Mouse (Mus musculus): ENCODE results near the gene Ap3d1.

Ap3d1 gene

GRCm38 (mm10) chr10:80756967-80757366 lies 14.9 kb upstream of the Ap3d1 start:
- DNase-seq: no peak

GRCm38 (mm10) chr10:80756509-80756908 lies 14.4 kb upstream of the Ap3d1 start:
- no peak for DNase-seq

- no peak for DNase-seq
Observed at GRCm38 (mm10) chr10:80756099-80756498, 14.0 kb upstream of the Ap3d1 start.

GRCm38 (mm10) chr10:80755291-80756015 lies 13.4 kb upstream of the Ap3d1 start:
- DNase-seq: no peak

- DNase-seq: peak; percentile 100
Observed at GRCm38 (mm10) chr10:80754594-80755290, 12.7 kb upstream of the Ap3d1 start, which contains the start of gene Dot1l. Gene Dot1l (plus strand): TSS chr10:80755206.

- DNase-seq: peak; percentile 89
Observed at GRCm38 (mm10) chr10:80752079-80752625, 10.1 kb upstream of the Ap3d1 start.

GRCm38 (mm10) chr10:80751188-80751832 lies 9.2 kb upstream of the Ap3d1 start:
- peak; percentile 44 for DNase-seq

GRCm38 (mm10) chr10:80748609-80749008 lies 6.5 kb upstream of the Ap3d1 start:
- peak; percentile 68 for DNase-seq

- DNase-seq: peak; percentile 87
Observed at GRCm38 (mm10) chr10:80747410-80747809, 5.3 kb upstream of the Ap3d1 start.

GRCm38 (mm10) chr10:80744262-80744661 lies 2.2 kb upstream of the Ap3d1 start:
- peak; percentile 30 for DNase-seq

- no peak for DNase-seq
Observed at GRCm38 (mm10) chr10:80741634-80742179, 357 bp downstream of the Ap3d1 start.

GRCm38 (mm10) chr10:80741146-80741545 lies 918 bp downstream of the Ap3d1 start:
- DNase-seq: no peak

GRCm38 (mm10) chr10:80738657-80739056 lies 3.4 kb downstream of the Ap3d1 start:
- no peak for DNase-seq

GRCm38 (mm10) chr10:80736731-80737130 lies 5.3 kb downstream of the Ap3d1 start:
- no peak for DNase-seq

GRCm38 (mm10) chr10:80732611-80733101 lies 9.4 kb downstream of the Ap3d1 start:
- no peak for DNase-seq

- no peak for DNase-seq
Observed at GRCm38 (mm10) chr10:80727369-80728127, 14.5 kb downstream of the Ap3d1 start.

- no peak for DNase-seq
Observed at GRCm38 (mm10) chr10:80717281-80717680, 24.8 kb downstream of the Ap3d1 start.

GRCm38 (mm10) chr10:80710834-80711233 lies 31.2 kb downstream of the Ap3d1 start:
- DNase-seq: no peak

GRCm38 (mm10) chr10:80705479-80705878 lies 36.6 kb downstream of the Ap3d1 start:
- no peak for DNase-seq

GRCm38 (mm10) chr10:80705033-80705432 lies 37.0 kb downstream of the Ap3d1 start:
- no peak for DNase-seq

GRCm38 (mm10) chr10:80704418-80704817 lies 37.6 kb downstream of the Ap3d1 start:
- no peak for DNase-seq

- no peak for DNase-seq
Observed at GRCm38 (mm10) chr10:80703643-80704042, 38.4 kb downstream of the Ap3d1 start.

Data from thymus, postnatal 4 days (tissue).